ENCODE assay signal across 30 mouse cellular contexts in the genomic region with DNA sequence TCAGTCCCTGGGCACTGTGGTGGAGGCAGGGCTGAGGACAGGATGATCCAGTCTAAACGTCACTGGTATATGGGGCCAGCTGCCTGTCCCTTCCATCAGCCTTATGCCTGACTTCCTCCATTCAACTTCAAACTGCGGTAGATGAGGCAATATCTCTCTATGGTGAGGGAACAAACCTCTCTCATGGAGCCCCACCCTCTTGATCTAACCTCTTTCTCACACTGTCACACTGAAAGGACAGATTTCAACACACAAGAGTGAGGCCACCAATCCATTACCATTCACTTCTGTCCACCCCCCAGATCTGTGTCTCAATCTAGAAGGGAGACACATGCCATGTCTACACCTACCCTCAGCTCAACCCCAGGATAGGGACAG.
DNase-seq lines count a peak whose midpoint lies in the region; ATAC-seq and TF ChIP-seq lines count a peak whose summit lies in the region.
"Had no signal": no experiment of that assay in that cellular context is flagged by ENCODE, and none has a peak within 500 bp of the region (broad histone marks: within the 10 kb centered on the region; RNA-seq: fewer than 3 reads in every experiment).

No protein-coding gene starts in this region.

- WGBS in kidney, postnatal 0 days: 75% methylated on average over 2 of the region's 2 CpGs
- WGBS in lung, adult 2 months: 68% methylated on average over 2 of the region's 2 CpGs

- H3K27ac ChIP-seq in kidney, postnatal 0 days: no peak overlapping the region
- H3K27ac ChIP-seq: embryonic facial prominence, embryonic 13.5 days; forebrain, embryonic 15.5 days; heart, embryonic 13.5 days; hindbrain, embryonic 10.5 days; hindbrain, embryonic 15.5 days; limb, embryonic 12.5 days; neural tube, embryonic 12.5 days; stomach, embryonic 15.5 days had no signal

- 0 out of 2 replicates have a peak, but pooled peaks have one; percentile 25 for ATAC-seq in kidney, postnatal 0 days (replicated peaks; ENCODE audit: low FRiP score, low read depth)
- peak; percentile 97 for ATAC-seq in granulocyte monocyte progenitor cell, adult 5-6 weeks (replicated peaks; ENCODE audit: poor library complexity, severe bottlenecking)
- peak; percentile 35; the same call in 1 of the 2 replicates for ATAC-seq in neutrophil, adult 5-6 weeks (ENCODE audit: extremely low read depth, insufficient number of reproducible peaks, low FRiP score, poor library complexity, severe bottlenecking)
- ATAC-seq: forebrain, embryonic 15.5 days; midbrain, embryonic 16.5 days; Patski had no signal

- no peak overlapping the region for H3K9ac ChIP-seq in kidney, postnatal 0 days (ENCODE audit: low read depth, low read length)
- H3K9ac ChIP-seq: embryonic facial prominence, embryonic 13.5 days; forebrain, embryonic 15.5 days; heart, embryonic 13.5 days; hindbrain, embryonic 15.5 days; limb, embryonic 12.5 days; lung, embryonic 14.5 days; neural tube, embryonic 12.5 days; stomach, embryonic 15.5 days had no signal

- no peak for TF ChIP-seq POLR2A in lung, adult 2 months (IDR thresholded peaks at IDR 0.05; ENCODE audit: borderline replicate concordance, extremely low read depth, low read depth, low read length)

- no peaks in the 10 kb centered on the region for H3K36me3 ChIP-seq in kidney, postnatal 0 days (ENCODE audit: insufficient read depth, low read length)
- H3K36me3 ChIP-seq: embryonic facial prominence, embryonic 13.5 days; forebrain, embryonic 10.5 days; forebrain, embryonic 15.5 days; G1E; heart, embryonic 13.5 days; hindbrain, embryonic 10.5 days; hindbrain, embryonic 15.5 days; limb, embryonic 12.5 days; neural tube, embryonic 12.5 days; stomach, embryonic 15.5 days had no signal

- no peak for DNase-seq in kidney, postnatal 0 days (ENCODE audit: low spot score)
- DNase-seq in kidney, adult 18-20 months: no peak
- peak; percentile 13 for DNase-seq in lung, postnatal 36 days
- DNase-seq in lung, adult 2 months: no peak
- DNase-seq in frontal cortex, postnatal 10 days (ENCODE audit: low spot score in 2 of 2): no peak
- DNase-seq in layer of hippocampus, postnatal 10 days (ENCODE audit: low spot score in 2 of 2): no peak
- DNase-seq: cerebellum, adult 11 months; cerebellum, adult 9-10 months; kidney, adult 2 months; kidney, postnatal 4 days; right cerebral cortex, postnatal 14 days; thymus, adult 18-20 months had no signal

- H3K27me3 ChIP-seq in kidney, postnatal 0 days (ENCODE audit: insufficient read depth, low read length): no peaks in the 10 kb centered on the region
- H3K27me3 ChIP-seq: forebrain, embryonic 15.5 days; neural tube, embryonic 12.5 days; Patski; stomach, embryonic 15.5 days had no signal

- H3K4me3 ChIP-seq in kidney, postnatal 0 days (replicated peaks; ENCODE audit: low read depth, low read length): no peak overlapping the region
- H3K4me3 ChIP-seq in lung, adult 2 months (replicated peaks; ENCODE audit: extremely low read depth, low read depth, low read length): no peak overlapping the region
- H3K4me3 ChIP-seq: embryonic facial prominence, embryonic 13.5 days; forebrain, embryonic 10.5 days; forebrain, embryonic 15.5 days; heart, embryonic 13.5 days; hindbrain, embryonic 10.5 days; hindbrain, embryonic 15.5 days; limb, embryonic 12.5 days; myocyte; neural tube, embryonic 12.5 days; stomach, embryonic 15.5 days had no signal

- no peak overlapping the region for H3K4me2 ChIP-seq in kidney, postnatal 0 days (ENCODE audit: low read length)
- H3K4me2 ChIP-seq: embryonic facial prominence, embryonic 13.5 days; forebrain, embryonic 15.5 days; heart, embryonic 13.5 days; hindbrain, embryonic 15.5 days; limb, embryonic 12.5 days; liver, embryonic 11.5 days; lung, embryonic 14.5 days; midbrain, embryonic 11.5 days; neural tube, embryonic 12.5 days; stomach, embryonic 15.5 days had no signal

- H3K4me1 ChIP-seq in kidney, postnatal 0 days (replicated peaks; ENCODE audit: insufficient read depth, low read length): 0 out of 2 replicates have a peak, but pooled peaks cover 4% of the 10 kb centered on the region
- no peaks in the 10 kb centered on the region for H3K4me1 ChIP-seq in lung, adult 2 months (ENCODE audit: control insufficient read depth, insufficient read depth, low read length)
- H3K4me1 ChIP-seq: embryonic facial prominence, embryonic 13.5 days; forebrain, embryonic 10.5 days; stomach, embryonic 15.5 days had no signal

- no peak for TF ChIP-seq CTCF in kidney, postnatal 0 days (IDR thresholded peaks at IDR 0.05; ENCODE audit: low read depth)
- no peak for TF ChIP-seq CTCF in lung, adult 2 months (IDR thresholded peaks at IDR 0.05; ENCODE audit: insufficient read depth, low read length)

- no peaks in the 10 kb centered on the region for H3K9me3 ChIP-seq in kidney, postnatal 0 days (replicated peaks; ENCODE audit: low read length)
- H3K9me3 ChIP-seq: embryonic facial prominence, embryonic 13.5 days; forebrain, embryonic 15.5 days; G1E; heart, embryonic 13.5 days; hindbrain, embryonic 10.5 days; hindbrain, embryonic 15.5 days; limb, embryonic 12.5 days; neural tube, embryonic 12.5 days; stomach, embryonic 15.5 days had no signal

Comparison
In these comparisons a context has a peak if more than half of its experiments do, and no peak if none do; other contexts are left out.
1. ATAC-seq: peak in every context shown above with its lines; median percentile 97 in granulocyte monocyte progenitor cell, adult 5-6 weeks; 35 in neutrophil, adult 5-6 weeks; 25 in kidney, postnatal 0 days.